Mouse (Mus musculus) testis, adult 2 months (tissue): ENCODE data around the gene Srsf4.

Experiments used
- CTCF ChIP-seq: fragments of 200-500 bp; IDR thresholded peaks from 2 replicates; pipeline ENCODE4 v1.5.1; 2012; ENCODE audit warnings: low read depth, mild to moderate bottlenecking, inconsistent platforms, low read length, moderate library complexity; ENCODE audit not compliant: control insufficient read depth, insufficient read depth, insufficient replicate concordance
- POLR2A ChIP-seq: fragments of 200-500 bp; IDR thresholded peaks from 2 replicates; pipeline ENCODE4 v1.6.1; 2012; ENCODE audit warnings: low read depth, mild to moderate bottlenecking, inconsistent platforms, low read length, moderate library complexity; ENCODE audit not compliant: control insufficient read depth

DNA sequence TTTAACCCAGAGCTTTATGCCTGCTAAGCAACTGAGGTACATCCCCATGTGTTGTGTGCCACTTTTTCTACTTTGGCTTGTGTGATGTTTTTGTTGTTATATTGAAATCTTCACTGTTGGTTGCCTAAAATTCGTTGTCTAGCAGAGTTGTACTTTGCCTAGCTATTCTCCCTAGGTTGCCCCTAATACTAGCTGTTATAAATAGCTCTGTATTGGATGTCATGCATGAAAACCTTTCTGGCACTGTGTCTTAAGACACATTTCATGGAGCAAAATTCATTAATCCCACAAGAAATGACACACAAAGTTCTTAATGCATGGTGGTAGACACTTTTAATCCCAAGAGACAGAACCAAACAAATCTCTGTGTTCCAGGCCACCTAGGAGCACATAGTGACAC, 6.3 kb downstream of the Srsf4 start:
- TF ChIP-seq CTCF (no peak), POLR2A (no peak)
